Mouse (Mus musculus) MEL (cell line): Measurements from ENCODE around the gene Stard7.

Experiments
- CHD1 ChIP-seq: IDR thresholded peaks from 2 replicates; pipeline ENCODE4 v1.6.1; 2012; ENCODE audit warnings: low read depth, mild to moderate bottlenecking, inconsistent platforms, low read length, improper control_type of control experiment
- CHD2 ChIP-seq: IDR thresholded peaks from 2 replicates; pipeline ENCODE4 v1.6.1; 2011; ENCODE audit warnings: low read length, improper control_type of control experiment
- CTCF ChIP-seq, 3 experiments: IDR thresholded peaks in 2 of 3; conservative IDR thresholded peaks in 1 of 3; 2 replicates each; pipeline ENCODE4 v1.5.1; 2011 to 2012; ENCODE audit warnings: low read length in 3 of 3, low read depth in 2 of 3, mild to moderate bottlenecking in 2 of 3, improper control_type of control experiment in 1 of 3, inconsistent platforms in 1 of 3, mixed read lengths in 1 of 3, moderate library complexity in 1 of 3; ENCODE audit not compliant: control insufficient read depth in 1 of 3, insufficient read depth in 1 of 3, poor library complexity in 1 of 3, severe bottlenecking in 1 of 3
- E2F4 ChIP-seq: IDR thresholded peaks from 2 replicates; pipeline ENCODE4 v1.6.1; 2011; ENCODE audit warnings: low read depth, low read length, improper control_type of control experiment, borderline replicate concordance
- ELF1 ChIP-seq: IDR thresholded peaks from 2 replicates; pipeline ENCODE4 v1.6.1; 2014; ENCODE audit warnings: low read depth, mild to moderate bottlenecking, inconsistent platforms, low read length, improper control_type of control experiment, moderate library complexity
- EP300 ChIP-seq, 2 experiments: IDR thresholded peaks; 2 replicates each; pipeline ENCODE4 v1.6.1; 2011; ENCODE audit warnings: improper control_type of control experiment in 2 of 2, low read length in 2 of 2, low read depth in 1 of 2, mild to moderate bottlenecking in 1 of 2
- ETS1 ChIP-seq: IDR thresholded peaks from 2 replicates; pipeline ENCODE4 v1.6.1; 2012; ENCODE audit warnings: low read depth, mild to moderate bottlenecking, inconsistent platforms, low read length, improper control_type of control experiment, moderate library complexity
- GABPA ChIP-seq: IDR thresholded peaks from 2 replicates; pipeline ENCODE4 v1.6.1; 2012; ENCODE audit warnings: low read depth, mild to moderate bottlenecking, inconsistent platforms, low read length, improper control_type of control experiment, moderate library complexity
- GATA1 ChIP-seq: IDR thresholded peaks from 2 replicates; pipeline ENCODE4 v1.6.1; 2011; ENCODE audit warnings: low read depth, low read length, improper control_type of control experiment
- MAFK ChIP-seq: IDR thresholded peaks from 2 replicates; pipeline ENCODE4 v1.6.1; 2011; ENCODE audit warnings: low read depth, mild to moderate bottlenecking, low read length, improper control_type of control experiment, borderline replicate concordance
- POLR2A ChIP-seq, 2 experiments: IDR thresholded peaks; 2 replicates each; pipeline ENCODE4 v1.6.1; 2011 to 2012; ENCODE audit warnings: low read length in 2 of 2, mild to moderate bottlenecking in 2 of 2, control low read depth in 1 of 2, improper control_type of control experiment in 1 of 2, low read depth in 1 of 2, moderate library complexity in 1 of 2; ENCODE audit not compliant: control insufficient read depth in 1 of 2, insufficient read depth in 1 of 2, poor library complexity in 1 of 2
- SIN3A ChIP-seq: IDR thresholded peaks from 2 replicates; pipeline ENCODE4 v1.6.1; 2012; ENCODE audit warnings: low read length, improper control_type of control experiment, inconsistent platforms
- UBTF ChIP-seq: IDR thresholded peaks from 2 replicates; pipeline ENCODE4 v1.6.1; 2012; ENCODE audit warnings: low read depth, mild to moderate bottlenecking, inconsistent platforms, low read length, improper control_type of control experiment, moderate library complexity, borderline replicate concordance; ENCODE audit not compliant: insufficient read depth
- ZKSCAN1 ChIP-seq: IDR thresholded peaks from 2 replicates; pipeline ENCODE4 v1.6.1; 2012; ENCODE audit warnings: low read depth, mild to moderate bottlenecking, inconsistent platforms, low read length, improper control_type of control experiment, moderate library complexity

DNA sequence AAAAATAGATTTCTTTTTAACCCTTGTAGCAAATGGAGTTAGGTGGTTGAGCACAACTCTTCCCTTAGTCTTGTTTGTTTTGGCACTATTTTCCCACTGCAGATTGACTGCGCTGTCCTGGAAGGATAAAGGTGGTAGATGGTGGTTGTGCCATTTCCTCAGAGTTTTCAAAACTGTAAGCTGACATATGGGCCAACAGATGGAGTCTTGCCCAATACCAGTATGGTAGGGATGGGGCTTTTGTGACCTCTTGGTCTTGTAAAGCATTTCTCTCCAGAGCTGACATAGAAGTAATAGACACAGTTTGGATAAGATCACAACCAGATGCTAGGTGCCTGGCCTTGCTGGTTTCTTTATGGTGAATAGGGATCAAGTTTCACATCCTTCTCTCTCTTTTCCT lies 28.0 kb downstream of the Stard7 start:
- TF ChIP-seq GATA1 (no peak), E2F4 (no peak), GABPA (no peak), POLR2A (IDR thresholded peaks at IDR 0.05; ENCODE audit: control insufficient read depth in 1 of 2, insufficient read depth in 1 of 2, low read depth in 1 of 2, low read length in 2 of 2, poor library complexity in 1 of 2) (no peak), CTCF (IDR thresholded peaks at IDR 0.05 in 2 of 3, conservative IDR thresholded peaks at IDR 0.05 in 1 of 3; ENCODE audit: control insufficient read depth in 1 of 3, insufficient read depth in 1 of 3, low read depth in 2 of 3, low read length in 3 of 3, poor library complexity in 1 of 3, severe bottlenecking in 1 of 3) (no peak), CHD1 (no peak), EP300 (IDR thresholded peaks at IDR 0.05; ENCODE audit: low read depth in 1 of 2, low read length in 2 of 2) (no peak), CHD2 (no peak), UBTF (no peak), ELF1 (no peak), ETS1 (no peak), ZKSCAN1 (no peak), MAFK (no peak), SIN3A (no peak)
